Mouse (Mus musculus): ENCODE data around the gene Rps3. TPM values are rescaled to one million over a fixed set of nuclear protein-coding genes. Genes with fewer than 3 reads are reported as not detected.

Rps3 gene
- polyA plus RNA-seq, 1 experiment from 2014 or later, result 1,216 TPM

- DNase-seq (ENCODE audit: low read depth, low spot score), result no peak
- ChIA-PET CTCF (interaction anchor here (1.0 kb wide), 1 partner anchor 102 kb away, joined by 3 read pairs; no protein-coding TSS in a partner anchor), POLR2A (no interaction called here)
- no peaks in the 10 kb centered on the region for H3K27me3 ChIP-seq
- in situ Hi-C loops (cut with MboI; ENCODE audit: low pct_unique_long_range_greater_than_20kb), result no loop called here
- no peak for ATAC-seq
- no peak for TF ChIP-seq CTCF (IDR thresholded peaks at IDR 0.05)
Observed at GRCm38 (mm10) chr7:99477235-99477634, 6.3 kb downstream of the Rps3 start.

GRCm38 (mm10) chr7:99476558-99477114 is 6.9 kb downstream of the Rps3 start:
- H3K27me3 ChIP-seq, result no peaks in the 10 kb centered on the region
- POLR2A ChIA-PET, result no interaction called here
- ATAC-seq, result no peak
- TF ChIP-seq CTCF (IDR thresholded peaks at IDR 0.05), result no peak
- in situ Hi-C loops (cut with MboI; ENCODE audit: low pct_unique_long_range_greater_than_20kb), result no loop called here
- no peak for DNase-seq (ENCODE audit: low read depth, low spot score)
- CTCF ChIA-PET, result interaction anchor here (1.0 to 1.3 kb wide), 2 partner anchors 26 to 102 kb away, joined by 3 read pairs; no protein-coding TSS in a partner anchor

- in situ Hi-C loops (cut with MboI; ENCODE audit: low pct_unique_long_range_greater_than_20kb), result no loop called here
- no peak for ATAC-seq
- no peak for DNase-seq (ENCODE audit: low read depth, low spot score)
- no peaks in the 10 kb centered on the region for H3K27me3 ChIP-seq
- no peak for TF ChIP-seq CTCF (IDR thresholded peaks at IDR 0.05)
- POLR2A ChIA-PET, result no interaction called here
- CTCF ChIA-PET, result interaction anchor here (1.3 kb wide), 1 partner anchor 25 kb away, joined by 3 read pairs; no protein-coding TSS in a partner anchor
Observed at GRCm38 (mm10) chr7:99475562-99475911, 8.0 kb downstream of the Rps3 start.

GRCm38 (mm10) chr7:99474836-99475561 is 8.5 kb downstream of the Rps3 start:
- no peak for TF ChIP-seq CTCF (IDR thresholded peaks at IDR 0.05)
- ATAC-seq, result no peak
- CTCF ChIA-PET, result no interaction called here
- POLR2A ChIA-PET, result no interaction called here
- H3K27me3 ChIP-seq, result no peaks in the 10 kb centered on the region
- in situ Hi-C loops (cut with MboI; ENCODE audit: low pct_unique_long_range_greater_than_20kb), result no loop called here
- no peak for DNase-seq (ENCODE audit: low read depth, low spot score)

GRCm38 (mm10) chr7:99473638-99474407 is 9.7 kb downstream of the Rps3 start:
- in situ Hi-C loops (cut with MboI; ENCODE audit: low pct_unique_long_range_greater_than_20kb), result no loop called here
- peak; percentile 27 for ATAC-seq
- POLR2A ChIA-PET, result no interaction called here
- CTCF ChIA-PET, result no interaction called here
- H3K27me3 ChIP-seq, result no peaks in the 10 kb centered on the region
- no peak for TF ChIP-seq CTCF (IDR thresholded peaks at IDR 0.05)
- DNase-seq (ENCODE audit: low read depth, low spot score), result no peak

GRCm38 (mm10) chr7:99471578-99471977 is 12.0 kb downstream of the Rps3 start:
- ATAC-seq, result no peak
- CTCF ChIA-PET, result no interaction called here

GRCm38 (mm10) chr7:99469680-99470405 is 13.7 kb downstream of the Rps3 start:
- POLR2A ChIA-PET, result no interaction called here
- no peak for ATAC-seq
- H3K27me3 ChIP-seq, result no peaks in the 10 kb centered on the region
- DNase-seq (ENCODE audit: low read depth, low spot score), result no peak
- no peak for TF ChIP-seq CTCF (IDR thresholded peaks at IDR 0.05)
- CTCF ChIA-PET, result no interaction called here
- in situ Hi-C loops (cut with MboI; ENCODE audit: low pct_unique_long_range_greater_than_20kb), result no loop called here

More at GRCm38 (mm10) chr7:99471578-99471977, 12.0 kb downstream of the Rps3 start:
- H3K27me3 ChIP-seq, result no peaks in the 10 kb centered on the region
- no peak for DNase-seq (ENCODE audit: low read depth, low spot score)
- in situ Hi-C loops (cut with MboI; ENCODE audit: low pct_unique_long_range_greater_than_20kb), result no loop called here
- TF ChIP-seq CTCF (IDR thresholded peaks at IDR 0.05), result no peak
- POLR2A ChIA-PET, result no interaction called here

GRCm38 (mm10) chr7:99468283-99469132 is 15.0 kb downstream of the Rps3 start:
- ChIA-PET CTCF (no interaction called here), POLR2A (no interaction called here)
- DNase-seq (ENCODE audit: low read depth, low spot score) (no peak), ATAC-seq (no peak)
- no peak for TF ChIP-seq CTCF (IDR thresholded peaks at IDR 0.05)
- in situ Hi-C loops (cut with MboI; ENCODE audit: low pct_unique_long_range_greater_than_20kb), result no loop called here
- H3K27me3 ChIP-seq, result no peaks in the 10 kb centered on the region

- in situ Hi-C loops (cut with MboI; ENCODE audit: low pct_unique_long_range_greater_than_20kb), result no loop called here
- ChIA-PET POLR2A (no interaction called here), CTCF (no interaction called here)
- H3K27me3 ChIP-seq, result no peaks in the 10 kb centered on the region
- no peak for ATAC-seq
- DNase-seq (ENCODE audit: low read depth, low spot score), result no peak
- no peak for TF ChIP-seq CTCF (IDR thresholded peaks at IDR 0.05)
Observed at GRCm38 (mm10) chr7:99467916-99468282, 15.6 kb downstream of the Rps3 start.

GRCm38 (mm10) chr7:99465811-99466210 is 17.7 kb downstream of the Rps3 start, which contains the start of gene Klhl35:
TSS of gene Klhl35 (plus strand) at chr7:99466004.
- in situ Hi-C loops (cut with MboI; ENCODE audit: low pct_unique_long_range_greater_than_20kb), result no loop called here
- H3K27me3 ChIP-seq, result no peaks in the 10 kb centered on the region
- ChIA-PET POLR2A (no interaction called here), CTCF (no interaction called here)
- ATAC-seq, result no peak
- DNase-seq (ENCODE audit: low read depth, low spot score), result no peak
- TF ChIP-seq CTCF (IDR thresholded peaks at IDR 0.05), result no peak

Data from Patski (cell line).